In the genomic region with DNA sequence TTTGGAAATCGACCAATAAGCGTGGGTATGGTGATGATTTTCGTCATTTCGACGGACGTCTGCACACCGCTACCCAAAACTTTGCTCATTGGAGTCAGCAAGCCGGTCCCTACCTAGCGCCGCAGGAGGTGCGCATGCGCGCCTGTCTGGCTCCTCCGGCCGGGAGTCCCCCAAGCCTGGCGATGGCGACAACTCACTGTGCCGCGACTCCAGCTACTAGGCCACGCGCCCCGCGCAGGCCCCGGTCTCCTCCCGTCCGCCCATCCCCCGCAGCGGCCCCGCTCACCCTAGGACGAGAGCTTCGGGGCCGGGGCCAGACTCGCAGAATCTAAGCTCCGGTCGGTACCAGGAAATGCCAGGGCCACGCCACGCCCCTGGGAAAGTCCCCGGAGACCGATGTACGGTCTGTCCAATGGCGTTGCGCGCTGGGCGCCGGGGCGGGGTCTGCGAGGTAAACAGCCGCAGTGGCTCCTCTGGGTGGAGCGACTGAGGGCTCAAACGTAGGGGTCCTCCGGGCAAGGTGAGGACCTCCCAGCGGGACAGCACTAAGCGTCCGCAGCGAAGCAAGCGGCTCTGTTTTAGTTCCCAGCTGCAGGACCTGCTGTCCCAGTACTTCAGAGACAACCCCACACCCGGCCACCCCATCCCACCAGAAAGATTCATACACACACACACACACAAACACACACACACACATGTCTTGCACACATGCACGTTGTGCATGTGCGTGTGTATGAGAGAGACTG, we compare ENCODE assay signal across 8 mouse cellular contexts. TPM values are rescaled to one million over a fixed set of nuclear protein-coding genes. Genes with fewer than 3 reads are reported as not detected.
DNase-seq lines count a peak whose midpoint lies in the region; ATAC-seq lines count a peak whose summit lies in the region.

No protein-coding gene starts in this region.

- peak overlapping the region; percentile 58 for H3K4me3 ChIP-seq in hindbrain, embryonic 11.5 days (ENCODE audit: low read depth, low read length)

- peak; percentile 99 for DNase-seq in MN1 (ENCODE audit: low spot score)
- DNase-seq in cerebellum, adult 9-10 months = peak; percentile 99
- peak; percentile 95 to 98 for DNase-seq in frontal cortex, adult 2 months (ENCODE audit: extremely low spot score in 1 of 2, low spot score in 1 of 2)
- peak; percentile 98 for DNase-seq in hindbrain, embryonic 11.5 days (ENCODE audit: low spot score)
- peak; percentile 98 to 99 for DNase-seq in layer of hippocampus, postnatal 10 days (ENCODE audit: low spot score in 2 of 2)
- peak; percentile 99 for DNase-seq in lung, postnatal 10 days
- DNase-seq in ovary, postnatal 36 days (ENCODE audit: low spot score) = peak; percentile 98
- peak; percentile 99 for DNase-seq in thymus, postnatal 25 days

- H3K27ac ChIP-seq in hindbrain, embryonic 11.5 days (ENCODE audit: low read depth, low read length) = peak overlapping the region; percentile 75

- peak; percentile 98 for ATAC-seq in hindbrain, embryonic 11.5 days (ENCODE audit: low FRiP score)

- H3K36me3 ChIP-seq in hindbrain, embryonic 11.5 days (ENCODE audit: control insufficient read depth, insufficient read depth, low read length) = no peaks in the 10 kb centered on the region

- no peaks in the 10 kb centered on the region for H3K27me3 ChIP-seq in hindbrain, embryonic 11.5 days (ENCODE audit: control insufficient read depth, insufficient read depth, low read length)

- no peaks in the 10 kb centered on the region for H3K9me3 ChIP-seq in hindbrain, embryonic 11.5 days (ENCODE audit: control insufficient read depth, low read length)

- peak overlapping the region; percentile 65 for H3K9ac ChIP-seq in hindbrain, embryonic 11.5 days (ENCODE audit: low read depth, low read length)

- under 1% methylated on average over 59 of the region's 59 CpGs for WGBS in hindbrain, embryonic 11.5 days

- no peaks in the 10 kb centered on the region; the same call in 1 of the 2 replicates for H3K4me1 ChIP-seq in hindbrain, embryonic 11.5 days (replicated peaks; ENCODE audit: control insufficient read depth, insufficient read depth, low read length)

- H3K4me2 ChIP-seq in hindbrain, embryonic 11.5 days (replicated peaks; ENCODE audit: low read depth, low read length) = peak overlapping the region; percentile 55

RNA-seq across cellular contexts. Expression of a gene that starts 6.8 kb away (rescaled TPM):
- polyA plus RNA-seq in frontal cortex, adult 2 months (2012; rRNA removed) = 21.9 and 24.0 TPM in 2 replicates
- 9.8 and 10.3 TPM in 2 replicates for polyA plus RNA-seq in hindbrain, embryonic 11.5 days (2014; fragmentation: Nextera tagmentation; extraction: Ambion mirVana)
- 10 to 100 TPM; 29.0 to 32.2 TPM for total RNA-seq in layer of hippocampus, postnatal 10 days (2021)

RNA-seq across cellular contexts. Expression of a gene that starts 53.7 kb away (rescaled TPM):
- polyA plus RNA-seq in frontal cortex, adult 2 months (2012; rRNA removed) = 11.7 and 14.9 TPM in 2 replicates
- 91.4 and 114 TPM in 2 replicates for polyA plus RNA-seq in hindbrain, embryonic 11.5 days (2014; fragmentation: Nextera tagmentation; extraction: Ambion mirVana)
- 1 to 10 TPM; 7.0 to 7.1 TPM for total RNA-seq in layer of hippocampus, postnatal 10 days (2021)

Comparison
In these comparisons a context has a peak if more than half of its experiments do, and no peak if none do; other contexts are left out.
1. Peak in every context shown above with its lines: DNase-seq, ATAC-seq, H3K4me3 ChIP-seq and H3K27ac ChIP-seq.